Mouse (Mus musculus): ENCODE measurements around the gene Ptgis. TPM values are rescaled to one million over a fixed set of nuclear protein-coding genes. Genes with fewer than 3 reads are reported as not detected.

The Ptgis gene
- 37.6 and 38.3 TPM in 2 replicates for polyA plus RNA-seq (2014; fragmentation: Nextera tagmentation; extraction: Ambion mirVana)

DNA sequence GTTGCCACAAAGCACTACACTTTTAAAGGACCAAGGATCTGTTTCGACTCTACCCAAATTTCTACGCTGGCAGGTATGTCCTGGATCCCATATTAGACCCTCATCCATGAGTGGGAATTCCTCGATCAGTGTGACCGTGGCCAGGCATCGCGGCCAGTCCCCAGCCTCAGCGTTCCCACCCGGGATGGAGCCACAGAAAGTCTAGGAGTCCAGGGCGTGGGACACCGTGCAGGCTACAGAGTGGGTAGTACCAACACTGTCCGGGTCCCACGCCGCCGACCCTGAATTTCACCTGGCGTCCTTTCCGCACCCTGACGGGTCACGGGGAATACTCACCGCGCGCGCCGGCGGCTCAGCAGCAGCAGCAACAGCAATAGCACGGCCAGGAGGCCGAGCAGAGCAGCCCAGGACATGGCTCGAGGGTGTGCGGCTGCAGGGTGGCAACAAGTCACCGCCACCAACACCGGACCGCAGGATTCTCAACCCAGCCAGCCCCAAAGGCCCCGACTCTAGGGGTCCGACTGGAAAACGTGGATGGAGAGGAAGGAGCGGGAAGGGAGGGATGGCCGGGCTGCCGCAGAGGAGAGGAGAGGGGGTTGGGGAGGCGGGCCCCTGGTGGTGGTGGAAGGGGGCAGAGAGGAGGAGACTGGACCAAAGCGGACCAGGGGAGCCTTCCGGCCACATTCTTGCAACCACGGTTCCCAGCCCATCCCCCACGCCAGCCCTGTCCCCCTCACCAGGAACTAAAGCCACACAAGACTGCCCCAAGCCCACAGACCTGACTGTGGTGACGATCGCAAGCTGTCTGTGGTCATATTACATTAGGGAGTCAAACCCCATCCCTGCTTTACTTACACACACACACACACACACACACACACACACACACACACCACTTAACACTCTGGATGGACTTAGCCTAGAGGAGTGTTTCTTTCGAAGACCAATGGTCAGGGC, at the start of gene Ptgis:
TSS of gene Ptgis (minus strand) at position 597 of the 957 bp plus-strand sequence.
- no peaks in the 10 kb centered on the region for H3K36me3 ChIP-seq (ENCODE audit: control insufficient read depth, insufficient read depth, low read length)
- H3K27ac ChIP-seq (replicated peaks; ENCODE audit: low read depth, low read length): peak within 1 kb of the TSS; percentile 65; the same call in 1 of the 2 replicates
- peak within 1 kb of the TSS; percentile 73 for H3K9ac ChIP-seq (ENCODE audit: low read depth, low read length)
- ATAC-seq (ENCODE audit: low read depth): peak; percentile 67
- H3K4me3 ChIP-seq (ENCODE audit: low read depth, low read length): peak within 1 kb of the TSS; percentile 54
- no peaks in the 10 kb centered on the region; the same call in 1 of the 2 replicates for H3K27me3 ChIP-seq (replicated peaks; ENCODE audit: control insufficient read depth, insufficient read depth, low read length)
- peaks cover 14% of the 10 kb centered on the region; the same call in 1 of the 2 replicates for H3K4me1 ChIP-seq (ENCODE audit: control insufficient read depth, insufficient read depth, low read length)
- WGBS: 2% methylated on average over 40 of the region's 45 CpGs
- peak; percentile 52 for DNase-seq (ENCODE audit: low spot score)
- H3K9me3 ChIP-seq (ENCODE audit: control insufficient read depth, low read length): peaks cover 5% of the 10 kb centered on the region; the same call in 1 of the 2 replicates
- H3K4me2 ChIP-seq (ENCODE audit: low read depth, low read length): peak within 1 kb of the TSS; percentile 90

DNA sequence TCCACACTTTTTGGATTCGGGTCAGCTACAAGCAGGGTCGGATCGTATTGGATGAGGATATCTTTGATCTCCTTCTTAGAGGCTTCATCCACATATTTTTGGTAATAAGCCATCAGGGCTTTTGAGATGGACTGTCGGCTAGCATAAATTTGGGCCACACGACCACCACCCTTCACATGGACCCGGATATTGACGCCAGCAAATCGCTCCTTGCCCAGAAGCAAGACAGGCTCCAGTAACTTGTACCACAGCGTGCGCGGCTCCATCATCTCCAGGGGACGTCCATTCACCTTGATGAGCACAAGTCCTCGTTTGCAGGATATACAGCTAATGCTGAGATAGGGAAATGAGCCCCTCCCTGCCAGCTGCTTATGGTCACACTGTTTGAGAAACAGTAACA, 41.1 kb upstream of the Ptgis start:
- Histone ChIP-seq H3K27ac (replicated peaks; ENCODE audit: low read depth, low read length) (no peak overlapping the region), H3K9ac (ENCODE audit: low read depth, low read length) (no peak overlapping the region), H3K4me3 (ENCODE audit: low read depth, low read length) (no peak overlapping the region), H3K4me1 (ENCODE audit: control insufficient read depth, insufficient read depth, low read length) (no peaks in the 10 kb centered on the region), H3K4me2 (ENCODE audit: low read depth, low read length) (no peak overlapping the region), H3K27me3 (replicated peaks; ENCODE audit: control insufficient read depth, insufficient read depth, low read length) (no peaks in the 10 kb centered on the region), H3K36me3 (ENCODE audit: control insufficient read depth, insufficient read depth, low read length) (no peaks in the 10 kb centered on the region), H3K9me3 (ENCODE audit: control insufficient read depth, low read length) (no peaks in the 10 kb centered on the region)
- 93% methylated on average over 13 of the region's 13 CpGs for WGBS
- DNase-seq (ENCODE audit: low spot score) (no peak), ATAC-seq (ENCODE audit: low read depth) (no peak)

DNA sequence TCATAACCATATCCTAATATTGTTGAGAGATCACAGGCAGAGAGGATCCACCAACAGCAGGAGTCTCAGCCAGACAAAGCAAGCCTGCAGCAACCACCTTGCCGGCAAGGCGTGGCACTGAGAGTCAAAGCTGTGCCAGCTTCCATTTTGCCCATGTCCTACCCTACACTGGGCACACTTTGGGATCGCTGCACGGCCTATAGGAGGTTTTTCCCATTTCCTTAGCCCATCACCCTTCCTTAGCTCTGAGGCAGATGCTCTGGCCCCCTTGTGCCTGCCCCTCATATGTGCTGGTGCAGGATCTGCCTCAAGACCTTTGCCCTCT, 40.5 kb upstream of the Ptgis start:
- 74% methylated on average over 4 of the region's 4 CpGs for WGBS
- H3K4me1 ChIP-seq (ENCODE audit: control insufficient read depth, insufficient read depth, low read length): no peaks in the 10 kb centered on the region
- H3K36me3 ChIP-seq (ENCODE audit: control insufficient read depth, insufficient read depth, low read length): no peaks in the 10 kb centered on the region
- no peak overlapping the region for H3K4me3 ChIP-seq (ENCODE audit: low read depth, low read length)
- H3K27ac ChIP-seq (replicated peaks; ENCODE audit: low read depth, low read length): no peak overlapping the region
- H3K9ac ChIP-seq (ENCODE audit: low read depth, low read length): no peak overlapping the region
- no peak for DNase-seq (ENCODE audit: low spot score)
- no peak overlapping the region for H3K4me2 ChIP-seq (ENCODE audit: low read depth, low read length)
- H3K9me3 ChIP-seq (ENCODE audit: control insufficient read depth, low read length): no peaks in the 10 kb centered on the region
- no peaks in the 10 kb centered on the region for H3K27me3 ChIP-seq (replicated peaks; ENCODE audit: control insufficient read depth, insufficient read depth, low read length)
- 0 out of 2 replicates have a peak, but pooled peaks have one; percentile 15 for ATAC-seq (ENCODE audit: low read depth)

DNA sequence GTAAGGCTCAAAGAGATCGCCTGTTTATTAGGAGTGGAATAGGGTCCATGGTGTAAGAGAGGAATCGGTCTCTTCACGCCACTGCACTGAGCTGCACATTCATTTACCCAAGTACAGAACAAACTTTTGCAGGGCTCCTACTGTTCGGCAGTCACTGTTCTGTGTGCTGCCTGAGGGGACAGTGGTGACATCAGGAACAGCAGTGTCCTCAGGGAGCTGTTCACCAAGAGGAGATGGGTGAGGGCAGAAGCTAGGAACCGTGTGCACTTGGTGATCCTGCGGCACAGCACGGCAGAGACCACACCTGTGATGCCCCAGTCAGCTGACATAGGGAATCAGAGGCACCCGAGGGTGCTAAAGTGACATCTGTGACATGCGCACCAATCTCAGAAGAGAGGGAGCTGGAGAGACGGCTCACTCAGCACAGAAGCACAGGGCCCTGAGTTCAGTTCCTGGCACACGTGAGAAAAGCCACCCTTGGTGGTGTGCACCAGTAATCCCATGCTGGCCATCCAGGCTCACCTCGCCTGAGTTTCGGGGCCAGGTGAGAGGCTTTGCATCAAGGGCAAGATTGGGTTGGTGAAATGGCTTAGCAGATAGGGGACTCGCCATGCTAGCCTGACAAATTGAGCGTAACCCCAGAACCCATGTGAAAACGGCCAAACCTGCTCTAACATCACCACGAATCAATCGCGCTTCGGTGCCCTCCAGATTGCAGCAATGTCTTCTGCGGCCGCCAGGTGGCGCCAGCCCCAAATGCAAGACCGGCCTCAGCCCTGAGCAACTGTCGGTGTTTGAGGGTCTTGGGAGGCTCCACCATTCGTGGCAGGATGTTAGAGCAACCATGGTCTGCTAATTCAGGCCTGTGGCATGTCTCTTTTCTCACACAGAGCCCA, 39.9 kb upstream of the Ptgis start:
- H3K27ac ChIP-seq (replicated peaks; ENCODE audit: low read depth, low read length): no peak overlapping the region
- no peaks in the 10 kb centered on the region for H3K9me3 ChIP-seq (ENCODE audit: control insufficient read depth, low read length)
- DNase-seq (ENCODE audit: low spot score) (peak; percentile 83), ATAC-seq (ENCODE audit: low read depth) (peak; percentile 85)
- no peaks in the 10 kb centered on the region for H3K36me3 ChIP-seq (ENCODE audit: control insufficient read depth, insufficient read depth, low read length)
- no peaks in the 10 kb centered on the region for H3K27me3 ChIP-seq (replicated peaks; ENCODE audit: control insufficient read depth, insufficient read depth, low read length)
- no peak overlapping the region for H3K4me3 ChIP-seq (ENCODE audit: low read depth, low read length)
- no peak overlapping the region for H3K9ac ChIP-seq (ENCODE audit: low read depth, low read length)
- H3K4me1 ChIP-seq (ENCODE audit: control insufficient read depth, insufficient read depth, low read length): no peaks in the 10 kb centered on the region
- WGBS: 42% methylated on average over 26 of the region's 26 CpGs
- H3K4me2 ChIP-seq (ENCODE audit: low read depth, low read length): no peak overlapping the region

DNA sequence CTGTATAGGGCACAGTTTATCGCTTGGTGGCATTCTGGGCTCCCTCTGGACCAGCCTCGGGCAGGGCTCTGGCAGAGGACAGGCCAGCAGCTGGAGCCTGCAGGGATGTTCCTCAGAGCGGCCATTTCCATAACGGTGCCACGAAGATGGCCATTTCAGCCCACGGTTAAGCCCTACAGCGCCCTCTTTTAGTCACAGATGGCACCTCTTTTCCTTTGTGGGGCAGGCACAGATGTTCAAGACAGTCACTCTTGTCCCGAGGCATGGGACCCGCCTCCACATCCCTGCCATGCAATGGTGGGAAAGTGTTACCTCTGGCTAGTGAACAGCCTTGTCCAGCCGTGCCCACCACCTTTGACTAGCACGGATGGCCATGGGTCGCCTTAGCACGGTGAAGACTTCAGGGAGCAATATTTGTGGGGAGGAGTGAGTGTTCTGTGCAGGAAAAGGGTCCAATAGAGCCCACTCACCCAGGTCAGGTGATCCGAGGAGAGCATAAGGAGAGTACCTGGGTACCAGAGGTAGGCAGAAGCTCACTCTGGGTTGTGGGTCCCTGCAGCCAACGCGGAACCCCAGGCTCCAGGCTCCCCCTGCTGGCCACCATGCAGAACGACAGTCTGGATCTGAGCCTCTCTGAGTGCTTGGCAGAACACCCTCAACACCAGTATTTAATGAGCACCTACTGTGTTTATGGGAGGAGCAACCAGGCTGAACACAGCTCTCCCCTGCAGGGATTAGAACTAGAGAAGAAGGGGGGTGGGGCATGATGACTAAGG, 38.5 kb upstream of the Ptgis start:
- DNase-seq (ENCODE audit: low spot score): peak; percentile 47
- Histone ChIP-seq H3K9ac (ENCODE audit: low read depth, low read length) (no peak overlapping the region), H3K9me3 (ENCODE audit: control insufficient read depth, low read length) (no peaks in the 10 kb centered on the region), H3K36me3 (ENCODE audit: control insufficient read depth, insufficient read depth, low read length) (no peaks in the 10 kb centered on the region), H3K4me1 (ENCODE audit: control insufficient read depth, insufficient read depth, low read length) (no peaks in the 10 kb centered on the region), H3K27ac (replicated peaks; ENCODE audit: low read depth, low read length) (no peak overlapping the region), H3K4me2 (ENCODE audit: low read depth, low read length) (no peak overlapping the region), H3K4me3 (ENCODE audit: low read depth, low read length) (no peak overlapping the region), H3K27me3 (replicated peaks; ENCODE audit: control insufficient read depth, insufficient read depth, low read length) (no peaks in the 10 kb centered on the region)
- 61% methylated on average over 17 of the region's 17 CpGs for WGBS
- peak; percentile 51 for ATAC-seq (ENCODE audit: low read depth)

DNA sequence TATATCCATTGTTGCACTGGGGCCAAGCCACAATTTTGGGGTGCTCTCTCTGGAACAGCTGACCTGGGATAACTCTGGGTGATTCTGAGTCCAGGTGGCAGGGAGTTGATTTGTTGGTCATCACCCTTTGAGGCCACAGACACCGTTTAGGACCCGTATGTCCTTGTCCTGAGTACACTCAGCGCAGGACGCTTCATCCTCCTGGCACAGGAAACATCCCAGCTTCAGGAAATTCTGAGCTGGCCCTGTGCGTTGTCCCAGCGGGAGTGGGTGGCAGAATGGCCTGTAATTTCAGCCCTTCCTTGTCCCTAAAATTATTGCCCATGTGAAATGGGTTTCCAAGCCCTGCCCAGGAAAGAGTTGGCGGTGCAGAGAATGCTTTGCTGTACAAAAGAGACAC, 37.6 kb upstream of the Ptgis start:
- 85% methylated on average over 7 of the region's 7 CpGs for WGBS
- H3K27ac ChIP-seq (replicated peaks; ENCODE audit: low read depth, low read length): no peak overlapping the region
- no peaks in the 10 kb centered on the region for H3K4me1 ChIP-seq (ENCODE audit: control insufficient read depth, insufficient read depth, low read length)
- H3K4me2 ChIP-seq (ENCODE audit: low read depth, low read length): no peak overlapping the region
- no peak overlapping the region for H3K4me3 ChIP-seq (ENCODE audit: low read depth, low read length)
- no peak for DNase-seq (ENCODE audit: low spot score)
- no peaks in the 10 kb centered on the region for H3K9me3 ChIP-seq (ENCODE audit: control insufficient read depth, low read length)
- no peaks in the 10 kb centered on the region for H3K36me3 ChIP-seq (ENCODE audit: control insufficient read depth, insufficient read depth, low read length)
- ATAC-seq (ENCODE audit: low read depth): no peak
- no peaks in the 10 kb centered on the region for H3K27me3 ChIP-seq (replicated peaks; ENCODE audit: control insufficient read depth, insufficient read depth, low read length)
- H3K9ac ChIP-seq (ENCODE audit: low read depth, low read length): no peak overlapping the region

DNA sequence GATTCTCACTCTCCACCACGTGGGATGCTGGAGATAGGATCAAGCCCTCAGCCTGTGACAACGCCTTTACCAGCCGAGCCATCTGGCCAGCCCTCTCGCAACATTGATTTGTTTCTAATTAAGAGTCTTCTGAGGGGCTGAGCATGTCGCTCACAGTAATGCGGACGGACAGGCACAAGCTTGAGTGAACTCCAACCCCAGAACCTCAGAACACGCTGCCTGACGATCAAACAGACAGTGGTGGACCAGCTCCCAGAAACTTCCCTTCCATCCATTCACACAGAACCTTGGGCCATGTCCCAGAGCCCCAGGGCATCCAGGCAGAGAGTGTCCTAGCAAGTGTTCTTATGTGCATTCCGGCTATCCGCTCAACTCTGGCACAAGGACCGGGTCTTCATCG, 36.6 kb upstream of the Ptgis start:
- WGBS: 59% methylated on average over 13 of the region's 13 CpGs
- H3K4me1 ChIP-seq (ENCODE audit: control insufficient read depth, insufficient read depth, low read length): no peaks in the 10 kb centered on the region
- no peak for ATAC-seq (ENCODE audit: low read depth)
- H3K9me3 ChIP-seq (ENCODE audit: control insufficient read depth, low read length): no peaks in the 10 kb centered on the region
- no peak overlapping the region for H3K4me3 ChIP-seq (ENCODE audit: low read depth, low read length)
- H3K9ac ChIP-seq (ENCODE audit: low read depth, low read length): no peak overlapping the region
- DNase-seq (ENCODE audit: low spot score): peak; percentile 43
- no peaks in the 10 kb centered on the region for H3K36me3 ChIP-seq (ENCODE audit: control insufficient read depth, insufficient read depth, low read length)
- H3K27ac ChIP-seq (replicated peaks; ENCODE audit: low read depth, low read length): no peak overlapping the region
- no peak overlapping the region for H3K4me2 ChIP-seq (ENCODE audit: low read depth, low read length)
- no peaks in the 10 kb centered on the region for H3K27me3 ChIP-seq (replicated peaks; ENCODE audit: control insufficient read depth, insufficient read depth, low read length)

DNA sequence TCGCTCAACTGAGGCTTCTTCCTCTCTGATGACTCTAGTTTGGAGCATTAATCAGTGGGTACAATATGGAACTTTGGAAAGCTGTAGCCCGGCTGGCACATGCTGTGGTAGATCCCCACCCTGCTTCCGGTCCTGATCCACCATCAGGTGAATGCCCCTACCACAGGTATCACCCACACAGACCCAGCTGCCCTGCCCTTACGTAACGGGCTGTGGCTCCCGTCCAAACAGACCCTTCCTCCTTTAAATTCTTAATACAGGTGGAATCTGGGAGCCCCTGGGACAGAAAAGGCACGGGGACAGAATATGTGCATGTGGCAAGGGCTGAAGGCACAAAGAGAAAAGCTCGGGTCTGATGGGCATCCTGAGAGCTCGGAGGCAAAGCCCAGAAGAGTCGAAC, 35.5 kb upstream of the Ptgis start:
- H3K9me3 ChIP-seq (ENCODE audit: control insufficient read depth, low read length): no peaks in the 10 kb centered on the region
- 89% methylated on average over 10 of the region's 10 CpGs for WGBS
- H3K27me3 ChIP-seq (replicated peaks; ENCODE audit: control insufficient read depth, insufficient read depth, low read length): no peaks in the 10 kb centered on the region
- H3K4me3 ChIP-seq (ENCODE audit: low read depth, low read length): no peak overlapping the region
- no peaks in the 10 kb centered on the region for H3K36me3 ChIP-seq (ENCODE audit: control insufficient read depth, insufficient read depth, low read length)
- no peak overlapping the region for H3K4me2 ChIP-seq (ENCODE audit: low read depth, low read length)
- H3K9ac ChIP-seq (ENCODE audit: low read depth, low read length): no peak overlapping the region
- ATAC-seq (ENCODE audit: low read depth) (no peak), DNase-seq (ENCODE audit: low spot score) (no peak)
- no peak overlapping the region for H3K27ac ChIP-seq (replicated peaks; ENCODE audit: low read depth, low read length)
- H3K4me1 ChIP-seq (ENCODE audit: control insufficient read depth, insufficient read depth, low read length): no peaks in the 10 kb centered on the region
